Mouse (Mus musculus) lung, embryonic 16.5 days (tissue): ENCODE measurements at regions not wholly inside any gene's neighbourhood (a gene's known extent, or its start where the extent isn't known, plus 50 kb on each side); places are given as distances from the start of the nearest gene placed in this dataset.
A peak's percentile ranks its signal among the peaks of the same experiment; 100 is the strongest.

Experiments
- ATAC-seq: fragments of 200-750 bp; cut with Nextera tagmentation; 2 replicates; pipeline ENCODE4 v1.8.0; 2017; ENCODE audit warnings: low read depth, mild to moderate bottlenecking, moderate library complexity
- H3K27ac ChIP-seq: fragments of 300-500 bp; sonication (generic); 2 replicates; pipeline ENCODE4 v1.5.1; 2014; ENCODE audit warnings: mild to moderate bottlenecking, control low read depth, low read length
- H3K27me3 ChIP-seq: fragments of 300-500 bp; sonication (generic); 2 replicates; pipeline ENCODE4 v1.6.1; 2014; ENCODE audit warnings: low read depth, low read length, mixed read lengths; ENCODE audit not compliant: control insufficient read depth, insufficient read depth
- H3K36me3 ChIP-seq: fragments of 300-500 bp; sonication (generic); 2 replicates; pipeline ENCODE4 v1.6.1; 2014; ENCODE audit warnings: low read length; ENCODE audit not compliant: control insufficient read depth, insufficient read depth
- H3K4me1 ChIP-seq: fragments of 300-500 bp; sonication (generic); replicated peaks from 2 replicates; pipeline ENCODE4 v1.6.1; 2014; ENCODE audit warnings: low read length, mixed read lengths; ENCODE audit not compliant: control insufficient read depth, insufficient read depth
- H3K4me2 ChIP-seq: fragments of 300-500 bp; sonication (generic); 2 replicates; pipeline ENCODE4 v1.6.1; 2014; ENCODE audit warnings: low read depth, low read length, control low read depth
- H3K4me3 ChIP-seq: fragments of 300-500 bp; sonication (generic); 2 replicates; pipeline ENCODE4 v1.5.1; 2014; ENCODE audit warnings: mild to moderate bottlenecking, low read length, control low read depth
- H3K9ac ChIP-seq: fragments of 300-500 bp; sonication (generic); 2 replicates; pipeline ENCODE4 v1.6.1; 2014; ENCODE audit warnings: low read length, control low read depth
- H3K9me3 ChIP-seq: fragments of 300-500 bp; sonication (generic); 2 replicates; pipeline ENCODE4 v1.6.1; 2016; ENCODE audit warnings: low read length; ENCODE audit not compliant: control insufficient read depth
- WGBS: fragments of 180-500 bp; shearing (Covaris S2); extraction: QIAGEN DNeasy Blood & Tissue Kit; methylation state at CpG from one replicate; pipeline ENCODE4 v1.1.7; 2014; 5-methylcytosine and 5-hydroxymethylcytosine counted together

DNA sequence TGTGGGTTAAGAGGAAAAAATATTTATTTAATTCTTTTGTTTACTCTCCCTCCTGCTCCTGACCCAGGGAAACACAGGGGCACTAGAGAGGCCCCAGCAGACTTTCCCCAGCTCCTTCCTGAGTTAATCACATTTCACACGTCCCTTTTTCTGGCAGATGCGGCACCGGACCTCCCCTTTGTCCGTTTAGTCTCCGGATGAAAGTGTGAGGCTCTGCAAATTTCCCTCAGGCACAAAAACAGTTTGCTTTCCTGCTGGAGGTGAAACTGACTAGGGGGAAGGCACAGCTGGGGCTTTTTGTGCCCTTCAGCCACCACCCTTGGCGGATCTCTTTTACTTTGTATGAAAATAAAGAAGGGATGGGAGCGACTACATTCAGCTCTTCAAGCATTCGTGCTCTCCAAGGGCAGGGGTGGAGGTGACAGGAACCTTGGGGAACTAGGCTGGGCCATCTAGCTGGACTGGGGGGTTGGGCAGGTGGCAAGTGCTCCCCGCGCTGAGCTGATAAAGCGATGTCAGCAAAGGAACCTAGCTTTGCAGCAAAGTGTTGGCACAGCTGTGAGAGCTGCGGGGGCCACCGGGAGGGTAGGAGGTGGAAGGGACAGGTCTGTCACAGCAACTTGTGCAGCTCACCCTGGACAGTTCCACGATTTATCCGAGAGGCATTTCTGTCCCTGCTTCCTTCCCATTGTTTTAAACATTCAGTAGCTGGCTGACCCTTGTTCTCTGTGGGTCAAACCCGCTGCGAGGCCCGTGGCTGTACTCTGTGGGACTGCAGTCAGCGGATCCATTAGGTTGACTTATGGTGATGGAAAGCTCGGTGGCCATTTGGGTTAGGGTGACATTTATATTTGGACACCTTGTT, 329.6 kb downstream of the Ttll7 start:
- Histone ChIP-seq H3K27ac (no peak overlapping the region), H3K9ac (no peak overlapping the region), H3K9me3 (no peaks in the 10 kb centered on the region), H3K36me3 (no peaks in the 10 kb centered on the region), H3K27me3 (no peaks in the 10 kb centered on the region), H3K4me1 (peaks cover 11% of the 10 kb centered on the region), H3K4me2 (peak overlapping the region; percentile 40), H3K4me3 (no peak overlapping the region)
- peak; percentile 65 for ATAC-seq
- 3% methylated on average over 20 of the region's 20 CpGs for WGBS

DNA sequence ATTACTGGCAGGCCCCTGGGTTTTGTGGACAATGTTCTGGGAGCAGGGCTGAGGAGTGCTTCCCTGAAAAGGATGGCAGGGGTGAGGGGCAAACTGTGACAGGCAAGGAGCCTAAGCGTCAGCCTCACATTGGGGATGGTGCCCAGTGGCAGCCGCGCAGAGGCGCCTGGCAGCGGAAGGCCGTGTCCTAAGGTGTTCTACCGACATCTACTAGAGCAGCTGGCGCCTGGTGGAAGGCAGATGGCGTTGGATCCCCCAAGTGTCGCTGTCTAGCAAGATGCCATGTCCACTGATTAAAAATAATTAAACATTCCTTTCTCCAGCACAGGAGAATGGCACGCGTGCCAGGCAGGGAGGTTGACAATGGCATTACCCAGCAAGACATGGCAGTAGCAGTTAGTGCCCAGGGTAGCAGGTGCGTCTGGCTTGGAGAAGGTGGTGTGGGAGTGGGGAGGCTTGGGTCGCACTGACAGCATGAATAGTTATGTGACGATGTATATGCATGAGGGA, 330.3 kb downstream of the Ttll7 start:
- WGBS: 32% methylated on average over 15 of the region's 15 CpGs
- H3K4me1 ChIP-seq: peaks cover 11% of the 10 kb centered on the region
- no peak overlapping the region for H3K27ac ChIP-seq
- H3K9me3 ChIP-seq: no peaks in the 10 kb centered on the region
- ATAC-seq: no peak
- no peaks in the 10 kb centered on the region for H3K27me3 ChIP-seq
- H3K4me2 ChIP-seq: peak overlapping the region; percentile 40
- H3K9ac ChIP-seq: no peak overlapping the region
- no peak overlapping the region for H3K4me3 ChIP-seq
- no peaks in the 10 kb centered on the region for H3K36me3 ChIP-seq

DNA sequence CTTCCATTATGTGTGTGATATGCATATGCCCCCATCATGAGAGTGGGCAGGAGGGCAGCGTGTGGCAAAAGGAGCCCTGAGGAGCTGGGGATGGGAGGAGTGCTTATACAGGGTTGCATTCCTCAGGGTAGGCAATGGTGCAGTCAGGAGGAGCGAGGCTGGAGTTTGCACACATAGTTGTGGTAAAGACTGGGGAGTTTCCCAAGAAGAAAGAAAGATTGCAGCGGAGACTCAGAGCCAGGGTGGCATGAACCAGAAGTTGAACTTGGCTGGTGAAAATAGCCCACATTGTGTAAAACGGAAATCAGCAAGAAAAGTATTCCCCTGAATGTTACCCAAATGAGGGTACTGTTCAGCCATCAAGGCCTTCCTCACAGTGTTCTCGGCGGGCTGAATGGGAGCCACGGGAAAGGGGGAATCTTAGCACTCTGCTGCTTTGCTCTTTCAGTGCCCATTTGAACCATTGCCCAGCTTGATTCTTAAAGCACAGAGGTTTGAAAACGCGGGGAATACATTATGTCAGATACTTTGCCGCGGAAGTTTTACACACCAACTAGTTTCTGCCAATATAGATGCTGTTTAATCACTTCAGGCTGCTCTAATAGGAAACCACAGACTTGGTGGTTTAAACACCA, 331.6 kb downstream of the Ttll7 start:
- H3K4me2 ChIP-seq: no peak overlapping the region
- WGBS: 70% methylated on average over 11 of the region's 11 CpGs
- no peaks in the 10 kb centered on the region for H3K36me3 ChIP-seq
- H3K4me1 ChIP-seq: peaks cover 11% of the 10 kb centered on the region
- H3K27me3 ChIP-seq: no peaks in the 10 kb centered on the region
- H3K9ac ChIP-seq: no peak overlapping the region
- H3K4me3 ChIP-seq: no peak overlapping the region
- ATAC-seq: no peak
- H3K9me3 ChIP-seq: no peaks in the 10 kb centered on the region
- no peak overlapping the region for H3K27ac ChIP-seq

DNA sequence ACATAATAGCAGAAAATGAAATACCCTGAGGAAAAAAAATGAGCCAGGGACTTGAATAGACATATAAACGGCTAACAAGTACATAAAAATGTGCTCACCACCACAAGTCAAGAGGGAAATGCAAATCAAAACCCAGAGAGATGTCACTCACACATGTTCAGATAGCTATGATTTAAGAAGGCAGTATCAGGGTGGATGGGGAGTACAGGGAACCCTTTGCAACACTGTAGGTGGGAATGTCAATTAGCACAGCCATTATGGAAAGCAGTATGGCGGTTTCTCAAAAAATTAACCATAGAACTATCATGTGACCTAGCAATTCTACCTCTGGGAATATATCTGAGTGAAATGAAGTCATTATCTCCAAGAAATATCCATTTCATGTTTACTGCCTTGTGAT, 337.6 kb downstream of the Ttll7 start:
- no peak overlapping the region for H3K9ac ChIP-seq
- no peaks in the 10 kb centered on the region for H3K9me3 ChIP-seq
- H3K36me3 ChIP-seq: no peaks in the 10 kb centered on the region
- WGBS: 79% methylated on average over 2 of the region's 2 CpGs
- no peak for ATAC-seq
- no peak overlapping the region for H3K4me2 ChIP-seq
- no peaks in the 10 kb centered on the region for H3K4me1 ChIP-seq
- no peak overlapping the region for H3K27ac ChIP-seq
- H3K27me3 ChIP-seq: no peaks in the 10 kb centered on the region
- H3K4me3 ChIP-seq: no peak overlapping the region

DNA sequence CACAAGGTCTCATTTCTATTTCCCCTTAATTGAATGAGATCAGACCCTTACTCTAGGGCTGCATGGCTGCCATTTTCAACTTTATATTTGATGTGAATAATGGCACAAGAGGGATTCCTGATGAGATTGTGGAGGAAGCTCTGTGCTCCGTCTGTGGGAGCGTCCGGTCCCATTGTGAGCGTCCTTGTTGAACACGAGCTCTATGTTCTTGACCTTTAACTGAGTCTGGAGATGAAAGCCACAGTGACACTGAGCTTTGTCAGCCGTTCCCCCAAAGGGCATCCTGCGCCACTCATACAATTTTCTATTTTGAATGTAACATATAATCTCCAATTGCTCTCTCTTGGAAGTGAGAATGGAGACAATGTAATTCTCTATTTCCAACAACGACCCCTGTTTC, 344.5 kb downstream of the Ttll7 start:
- Histone ChIP-seq H3K9me3 (no peaks in the 10 kb centered on the region), H3K4me3 (no peak overlapping the region), H3K36me3 (no peaks in the 10 kb centered on the region), H3K9ac (no peak overlapping the region), H3K27ac (no peak overlapping the region), H3K4me1 (no peaks in the 10 kb centered on the region), H3K4me2 (no peak overlapping the region), H3K27me3 (no peaks in the 10 kb centered on the region)
- no peak for ATAC-seq
- 81% methylated on average over 8 of the region's 8 CpGs for WGBS

DNA sequence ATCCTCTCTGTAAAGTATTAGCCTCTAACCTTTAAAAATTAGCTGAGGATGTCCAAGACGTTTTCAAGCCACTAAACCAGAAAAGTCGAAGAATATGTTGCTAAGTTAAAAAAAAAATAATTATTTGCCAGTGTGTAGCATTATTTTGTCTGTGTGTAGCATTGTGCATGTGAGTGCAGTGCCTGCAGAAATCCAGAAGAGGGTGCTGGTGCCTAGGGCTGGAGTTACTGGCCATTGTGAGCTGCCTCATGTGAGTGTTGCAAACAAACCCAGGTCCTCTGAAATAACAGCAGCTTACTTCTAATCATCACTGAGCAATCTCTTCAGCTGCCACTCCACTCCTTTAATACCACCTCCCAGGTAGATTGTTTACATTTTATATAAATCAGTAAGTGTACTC, 345.0 kb downstream of the Ttll7 start:
- no peak overlapping the region for H3K9ac ChIP-seq
- no peaks in the 10 kb centered on the region for H3K9me3 ChIP-seq
- no peaks in the 10 kb centered on the region for H3K36me3 ChIP-seq
- no peak for ATAC-seq
- no peaks in the 10 kb centered on the region for H3K4me1 ChIP-seq
- WGBS: 46% methylated on average over 2 of the region's 2 CpGs
- no peaks in the 10 kb centered on the region for H3K27me3 ChIP-seq
- H3K4me3 ChIP-seq: no peak overlapping the region
- no peak overlapping the region for H3K27ac ChIP-seq
- H3K4me2 ChIP-seq: no peak overlapping the region

DNA sequence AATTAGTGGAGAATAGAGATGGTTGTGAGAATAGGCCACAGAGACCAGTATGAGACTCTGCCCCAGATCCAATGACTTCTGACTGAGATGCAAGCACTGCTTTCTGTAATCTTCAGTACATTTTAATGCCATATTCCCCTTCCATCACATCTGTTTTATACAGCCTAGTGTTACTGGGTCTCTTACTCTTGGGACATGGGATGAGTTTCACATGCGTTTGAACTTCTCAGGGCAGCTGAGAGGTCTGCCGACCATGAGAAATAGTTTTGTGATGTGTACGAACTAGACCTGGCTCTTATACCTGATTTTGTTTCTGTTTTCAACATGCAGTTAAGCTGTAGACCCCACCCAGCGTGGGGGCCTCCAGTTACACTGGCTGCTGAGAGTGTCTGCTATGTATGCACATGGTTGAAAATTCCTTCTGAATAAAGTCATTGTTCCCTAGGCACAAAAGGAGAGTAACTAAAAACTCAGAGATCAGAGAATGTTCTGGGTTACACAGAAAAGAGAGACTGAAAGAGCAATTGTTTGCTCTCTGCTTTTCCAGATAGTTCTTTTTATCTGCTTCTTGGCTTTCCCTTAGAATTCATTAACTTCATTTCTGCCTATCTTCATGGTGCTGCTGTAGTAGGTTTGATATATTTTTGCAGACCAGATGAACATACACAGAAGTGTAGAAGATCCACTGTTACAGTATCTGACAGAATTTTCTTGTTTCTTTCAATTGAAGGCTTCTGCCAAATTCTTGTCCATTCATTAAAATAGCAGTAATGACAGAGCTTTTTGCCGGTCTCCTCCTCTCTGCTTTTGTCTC, 359.2 kb downstream of the Ttll7 start:
- Histone ChIP-seq H3K4me3 (no peak overlapping the region), H3K4me1 (no peaks in the 10 kb centered on the region), H3K27me3 (no peaks in the 10 kb centered on the region), H3K4me2 (no peak overlapping the region), H3K36me3 (no peaks in the 10 kb centered on the region), H3K9ac (no peak overlapping the region), H3K27ac (no peak overlapping the region), H3K9me3 (no peaks in the 10 kb centered on the region)
- WGBS: 51% methylated on average over 5 of the region's 5 CpGs
- ATAC-seq: no peak

DNA sequence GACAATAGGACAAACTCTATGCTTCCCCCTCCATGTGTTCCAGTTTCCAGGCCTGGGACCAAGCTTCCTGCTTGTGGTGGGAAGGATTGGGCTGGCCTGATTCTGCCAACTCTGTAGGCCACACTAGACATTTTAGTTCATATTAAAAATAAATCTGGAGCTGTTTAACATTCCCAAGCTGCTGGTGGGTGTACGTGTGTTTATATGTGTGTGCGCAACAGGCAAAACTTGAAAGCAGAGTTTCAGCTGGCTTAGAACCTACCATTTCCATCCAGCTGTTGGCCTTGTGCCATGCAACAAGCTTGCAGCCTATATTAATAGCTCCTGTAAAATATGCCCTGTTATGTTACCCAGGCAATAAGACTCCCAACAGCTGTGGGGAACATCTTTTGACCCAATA, 376.5 kb downstream of the Ttll7 start:
- no peak overlapping the region for H3K9ac ChIP-seq
- peak; percentile 82 for ATAC-seq
- H3K36me3 ChIP-seq: no peaks in the 10 kb centered on the region
- H3K4me3 ChIP-seq: no peak overlapping the region
- 53% methylated on average over 2 of the region's 2 CpGs for WGBS
- no peaks in the 10 kb centered on the region for H3K9me3 ChIP-seq
- H3K4me1 ChIP-seq: no peaks in the 10 kb centered on the region
- H3K27me3 ChIP-seq: no peaks in the 10 kb centered on the region
- H3K4me2 ChIP-seq: no peak overlapping the region
- peak overlapping the region; percentile 39; the same call in 1 of the 2 replicates for H3K27ac ChIP-seq

DNA sequence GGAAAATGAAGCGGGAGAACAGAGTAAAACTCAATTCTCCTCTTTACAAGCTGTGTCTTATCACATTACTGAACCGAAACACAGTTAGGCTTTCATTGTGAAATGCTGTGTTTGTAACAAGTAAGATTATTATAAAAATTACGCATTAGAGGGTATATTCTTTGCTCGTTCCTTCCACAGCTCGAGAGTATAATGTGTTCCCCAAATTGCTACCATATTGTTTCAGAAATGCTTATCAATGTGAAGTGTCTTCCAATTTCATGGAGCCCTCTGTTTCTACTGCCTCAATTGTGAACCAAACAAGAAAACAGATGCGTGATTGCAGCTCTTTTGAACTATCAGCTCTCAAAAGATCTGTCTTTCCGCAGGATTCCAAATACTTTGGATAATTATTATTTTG, 378.4 kb downstream of the Ttll7 start:
- no peaks in the 10 kb centered on the region for H3K36me3 ChIP-seq
- no peaks in the 10 kb centered on the region for H3K4me1 ChIP-seq
- H3K9me3 ChIP-seq: no peaks in the 10 kb centered on the region
- no peak for ATAC-seq
- no peak overlapping the region for H3K4me3 ChIP-seq
- no peak overlapping the region for H3K27ac ChIP-seq
- H3K9ac ChIP-seq: no peak overlapping the region
- no peaks in the 10 kb centered on the region for H3K27me3 ChIP-seq
- no peak overlapping the region for H3K4me2 ChIP-seq
- WGBS: 83% methylated on average over 7 of the region's 7 CpGs
